In genomic region chr8:69973063-69973441, GRCm38 (mm10) we compare ENCODE assay signal across 8 mouse cellular contexts. TPM values are rescaled to one million over a fixed set of nuclear protein-coding genes. Genes with fewer than 3 reads are reported as not detected.
DNase-seq lines count a peak whose midpoint lies in the region; ATAC-seq and TF ChIP-seq lines count a peak whose summit lies in the region.

No protein-coding gene starts in this region.

- no peaks in the 10 kb centered on the region for H3K36me3 ChIP-seq in heart, postnatal 0 days (replicated peaks; ENCODE audit: control insufficient read depth, insufficient read depth, low read length)
- H3K36me3 ChIP-seq in hindbrain, embryonic 12.5 days: no peaks in the 10 kb centered on the region
- H3K36me3 ChIP-seq in midbrain, embryonic 12.5 days: no peaks in the 10 kb centered on the region

- H3K27ac ChIP-seq in heart, postnatal 0 days (ENCODE audit: low read depth): no peak overlapping the region; the same call in 1 of the 2 replicates
- no peak overlapping the region for H3K27ac ChIP-seq in bone marrow, adult 2 months (ENCODE audit: control insufficient read depth, insufficient read depth, low read depth, low read length, poor library complexity)
- no peak overlapping the region for H3K27ac ChIP-seq in hindbrain, embryonic 12.5 days
- H3K27ac ChIP-seq in midbrain, embryonic 12.5 days (replicated peaks): peak overlapping the region; percentile 80

- peak overlapping the region; percentile 89 for H3K4me3 ChIP-seq in heart, postnatal 0 days (ENCODE audit: low read depth, low read length)
- H3K4me3 ChIP-seq in bone marrow, adult 2 months (replicated peaks; ENCODE audit: control insufficient read depth, low read depth, low read length): peak overlapping the region; percentile 67
- H3K4me3 ChIP-seq in hindbrain, embryonic 12.5 days: peak overlapping the region; percentile 95
- peak overlapping the region; percentile 73 for H3K4me3 ChIP-seq in midbrain, embryonic 12.5 days

- H3K9me3 ChIP-seq in heart, postnatal 0 days (replicated peaks; ENCODE audit: control insufficient read depth, low read length): no peaks in the 10 kb centered on the region
- H3K9me3 ChIP-seq in hindbrain, embryonic 12.5 days (replicated peaks): no peaks in the 10 kb centered on the region
- no peaks in the 10 kb centered on the region for H3K9me3 ChIP-seq in midbrain, embryonic 12.5 days

- ATAC-seq in heart, postnatal 0 days (ENCODE audit: insufficient read depth, low read depth): no peak
- ATAC-seq in hindbrain, embryonic 12.5 days (ENCODE audit: low FRiP score): no peak
- ATAC-seq in midbrain, embryonic 12.5 days (ENCODE audit: low FRiP score, low read depth): no peak

- TF ChIP-seq CTCF in heart, postnatal 0 days (IDR thresholded peaks at IDR 0.05; ENCODE audit: low read depth): no peak
- no peak for TF ChIP-seq CTCF in bone marrow, adult 2 months (IDR thresholded peaks at IDR 0.05; ENCODE audit: control insufficient read depth, insufficient read depth, low read length)

- no peak for DNase-seq in heart, postnatal 0 days (ENCODE audit: low spot score)
- DNase-seq in heart, adult 8-10 months (ENCODE audit: low spot score): no peak
- DNase-seq in cerebellum, postnatal 14 days: no peak
- DNase-seq in right cerebral cortex, adult 2 months (ENCODE audit: low spot score in 2 of 2): no peak
- no peak for DNase-seq in layer of hippocampus, adult 18-20 months (ENCODE audit: low spot score in 2 of 2)

- no peak for TF ChIP-seq POLR2A in bone marrow, adult 2 months (IDR thresholded peaks at IDR 0.05; ENCODE audit: borderline replicate concordance, control insufficient read depth, low read depth, low read length)

- H3K27me3 ChIP-seq in heart, postnatal 0 days (ENCODE audit: control insufficient read depth, insufficient read depth, low read length): no peaks in the 10 kb centered on the region
- no peaks in the 10 kb centered on the region for H3K27me3 ChIP-seq in hindbrain, embryonic 12.5 days
- 0 out of 2 replicates have a peak, but pooled peaks cover 3% of the 10 kb centered on the region for H3K27me3 ChIP-seq in midbrain, embryonic 12.5 days

- TF ChIP-seq EP300 in heart, postnatal 0 days (IDR thresholded peaks at IDR 0.05; ENCODE audit: low read depth): no peak

- H3K4me1 ChIP-seq in heart, postnatal 0 days (ENCODE audit: control insufficient read depth, insufficient read depth): peaks cover 40% of the 10 kb centered on the region
- peaks cover 4% of the 10 kb centered on the region; the same call in 1 of the 2 replicates for H3K4me1 ChIP-seq in bone marrow, adult 2 months (ENCODE audit: control insufficient read depth, insufficient read depth, low read length)
- H3K4me1 ChIP-seq in hindbrain, embryonic 12.5 days: peaks cover 33% of the 10 kb centered on the region
- H3K4me1 ChIP-seq in midbrain, embryonic 12.5 days: peaks cover 34% of the 10 kb centered on the region

- 10% methylated on average over 7 of the region's 7 CpGs for WGBS in heart, postnatal 0 days
- 31% methylated on average over 7 of the region's 7 CpGs for WGBS in bone marrow, adult 2 months
- 16% methylated on average over 7 of the region's 7 CpGs for WGBS in hindbrain, embryonic 12.5 days
- 13% methylated on average over 7 of the region's 7 CpGs for WGBS in midbrain, embryonic 12.5 days

- peak overlapping the region; percentile 78 for H3K4me2 ChIP-seq in heart, postnatal 0 days (ENCODE audit: low read depth, low read length)
- peak overlapping the region; percentile 82 for H3K4me2 ChIP-seq in hindbrain, embryonic 12.5 days (replicated peaks)
- H3K4me2 ChIP-seq in midbrain, embryonic 12.5 days (replicated peaks): peak overlapping the region; percentile 78

- H3K9ac ChIP-seq in heart, postnatal 0 days (replicated peaks; ENCODE audit: low read depth, low read length): peak overlapping the region; percentile 95
- H3K9ac ChIP-seq in hindbrain, embryonic 12.5 days: peak overlapping the region; percentile 89
- H3K9ac ChIP-seq in midbrain, embryonic 12.5 days (replicated peaks): peak overlapping the region; percentile 80

RNA-seq across cellular contexts. Expression of gene Gatad2a, which starts 23.1 kb away (rescaled TPM):
- total RNA-seq in heart, postnatal 0 days (2014; rRNA removed; ENCODE audit: low replicate concordance): 26.9 and 58.8 TPM in 2 replicates
- polyA plus RNA-seq in heart, postnatal 0 days (2015; fragmentation: Nextera tagmentation; extraction: Ambion mirVana): 17.0 and 18.9 TPM in 2 replicates
- 10 to 100 TPM; 28.0 to 31.2 (median 30.0) TPM for total RNA-seq in heart, adult 8-10 months (2022)
- polyA plus RNA-seq in bone marrow, adult 2 months (2011; ENCODE audit: insufficient read depth, insufficient read length, low replicate concordance, missing spikeins): 22.0 and 34.5 TPM in 2 replicates
- 53.1 and 54.8 TPM in 2 replicates for polyA plus RNA-seq in hindbrain, embryonic 12.5 days (2016; fragmentation: Nextera tagmentation; extraction: Ambion mirVana)
- 44.3 TPM in 2 replicates for polyA plus RNA-seq in midbrain, embryonic 12.5 days (2016; fragmentation: Nextera tagmentation; extraction: Ambion mirVana)
- total RNA-seq in layer of hippocampus, adult 18-20 months (2021): 10 to 100 TPM; 32.5 to 37.3 TPM
